Mouse (Mus musculus) hindlimb bud, embryonic 11.5 days (tissue): ENCODE measurements around the gene 4933428G20Rik.

Experiments
- DNase-seq: peaks from one replicate; pipeline ENCODE4 v3.0.0-alpha.2; 2012; ENCODE audit warnings: low read depth, low spot score; ENCODE audit errors: extremely low spot score

The 4933428G20Rik gene

GRCm38 (mm10) chr11:97508198-97508597 is 8.1 kb upstream of the 4933428G20Rik start:
- DNase-seq: no peak

GRCm38 (mm10) chr11:97506331-97506730 is 6.2 kb upstream of the 4933428G20Rik start:
- DNase-seq: no peak

GRCm38 (mm10) chr11:97505784-97506183 is 5.6 kb upstream of the 4933428G20Rik start:
- no peak for DNase-seq

- no peak for DNase-seq
Measured at GRCm38 (mm10) chr11:97502846-97503245, 2.7 kb upstream of the 4933428G20Rik start.

GRCm38 (mm10) chr11:97502383-97502782 is 2.2 kb upstream of the 4933428G20Rik start:
- DNase-seq: no peak

GRCm38 (mm10) chr11:97500720-97501448 is 744 bp upstream of the 4933428G20Rik start:
- DNase-seq: no peak

GRCm38 (mm10) chr11:97497543-97497942 is 2.6 kb downstream of the 4933428G20Rik start:
- DNase-seq: no peak

- DNase-seq: no peak
Measured at GRCm38 (mm10) chr11:97492836-97493235, 7.3 kb downstream of the 4933428G20Rik start.

- no peak for DNase-seq
Measured at GRCm38 (mm10) chr11:97491640-97492039, 8.5 kb downstream of the 4933428G20Rik start.

GRCm38 (mm10) chr11:97489589-97490324 is 10.4 kb downstream of the 4933428G20Rik start:
- DNase-seq: peak; percentile 57

GRCm38 (mm10) chr11:97487656-97488055 is 12.5 kb downstream of the 4933428G20Rik start:
- no peak for DNase-seq

- DNase-seq: no peak
Measured at GRCm38 (mm10) chr11:97485661-97486060, 14.5 kb downstream of the 4933428G20Rik start.

- no peak for DNase-seq
Measured at GRCm38 (mm10) chr11:97479824-97480223, 20.3 kb downstream of the 4933428G20Rik start.

- no peak for DNase-seq
Measured at GRCm38 (mm10) chr11:97479085-97479484, 21.1 kb downstream of the 4933428G20Rik start.

- DNase-seq: no peak
Measured at GRCm38 (mm10) chr11:97478345-97478744, 21.8 kb downstream of the 4933428G20Rik start.

GRCm38 (mm10) chr11:97477431-97477830 is 22.7 kb downstream of the 4933428G20Rik start:
- no peak for DNase-seq

- DNase-seq: peak; percentile 85
Measured at GRCm38 (mm10) chr11:97476334-97477095, 23.6 kb downstream of the 4933428G20Rik start.

- no peak for DNase-seq
Measured at GRCm38 (mm10) chr11:97471276-97471675, 28.9 kb downstream of the 4933428G20Rik start.

GRCm38 (mm10) chr11:97469828-97470227 is 30.3 kb downstream of the 4933428G20Rik start:
- no peak for DNase-seq

- DNase-seq: peak; percentile 87
Measured at GRCm38 (mm10) chr11:97468639-97469287, 31.4 kb downstream of the 4933428G20Rik start.
